Mouse (Mus musculus) heart, embryonic 13.5 days (tissue): ENCODE data around the gene Prkar2a. TPM values are rescaled to one million over a fixed set of nuclear protein-coding genes. Genes with fewer than 3 reads are reported as not detected.
A peak's percentile ranks its signal among the peaks of the same experiment; 100 is the strongest.
"Not testable (repeated sequence)": the region's sequence is repeated elsewhere in the genome, so short reads cannot be mapped to it uniquely, and the experiment has no call there.

Source experiments
- ATAC-seq: fragments of 200-750 bp; cut with Nextera tagmentation; 2 replicates; pipeline ENCODE4 v1.8.0; 2017; ENCODE audit warnings: moderate TSS enrichment; ENCODE audit not compliant: insufficient number of reproducible peaks, low FRiP score, low TSS enrichment; ENCODE audit errors: extremely low read depth
- H3K27ac ChIP-seq: fragments of 300-500 bp; sonication (generic); replicated peaks from 2 replicates; pipeline ENCODE4 v1.5.1; 2015; ENCODE audit warnings: moderate library complexity, mild to moderate bottlenecking, inconsistent platforms
- H3K27me3 ChIP-seq: fragments of 300-500 bp; sonication (generic); replicated peaks from 2 replicates; pipeline ENCODE4 v1.6.1; 2015; ENCODE audit warnings: mild to moderate bottlenecking, inconsistent platforms
- H3K36me3 ChIP-seq: fragments of 300-500 bp; sonication (generic); 2 replicates; pipeline ENCODE4 v1.6.1; 2015; ENCODE audit warnings: mild to moderate bottlenecking, inconsistent platforms
- H3K4me1 ChIP-seq: fragments of 300-500 bp; sonication (generic); 2 replicates; pipeline ENCODE4 v1.6.1; 2015; ENCODE audit warnings: inconsistent platforms
- H3K4me2 ChIP-seq: fragments of 300-500 bp; sonication (generic); 2 replicates; pipeline ENCODE4 v1.6.1; 2015; ENCODE audit warnings: inconsistent platforms, mild to moderate bottlenecking, moderate library complexity
- H3K4me3 ChIP-seq: fragments of 300-500 bp; sonication (generic); 2 replicates; pipeline ENCODE4 v1.5.1; 2015; ENCODE audit warnings: moderate library complexity, mild to moderate bottlenecking, inconsistent platforms
- H3K9ac ChIP-seq: fragments of 300-500 bp; sonication (generic); 2 replicates; pipeline ENCODE4 v1.6.1; 2015; ENCODE audit warnings: inconsistent platforms, mild to moderate bottlenecking, moderate library complexity
- H3K9me3 ChIP-seq: fragments of 300-500 bp; sonication (generic); 2 replicates; pipeline ENCODE4 v1.6.1; 2016; ENCODE audit warnings: inconsistent platforms
- WGBS: fragments of 180-500 bp; shearing (Covaris S2); methylation state at CpG from one replicate; pipeline ENCODE4 v1.1.7; 2015; ENCODE audit warnings: mixed read lengths; 5-methylcytosine and 5-hydroxymethylcytosine counted together
- polyA plus RNA-seq: library from polyadenylated mRNA; unstranded; fragments of >200 nt; fragmentation: Nextera tagmentation; extraction: Ambion mirVana; gene quantifications from 2 replicates; pipeline ENCODE4 v1.2.1, GENCODE M21; 2015

The Prkar2a gene
- polyA plus RNA-seq = 25.6 and 26.8 TPM in 2 replicates

DNA sequence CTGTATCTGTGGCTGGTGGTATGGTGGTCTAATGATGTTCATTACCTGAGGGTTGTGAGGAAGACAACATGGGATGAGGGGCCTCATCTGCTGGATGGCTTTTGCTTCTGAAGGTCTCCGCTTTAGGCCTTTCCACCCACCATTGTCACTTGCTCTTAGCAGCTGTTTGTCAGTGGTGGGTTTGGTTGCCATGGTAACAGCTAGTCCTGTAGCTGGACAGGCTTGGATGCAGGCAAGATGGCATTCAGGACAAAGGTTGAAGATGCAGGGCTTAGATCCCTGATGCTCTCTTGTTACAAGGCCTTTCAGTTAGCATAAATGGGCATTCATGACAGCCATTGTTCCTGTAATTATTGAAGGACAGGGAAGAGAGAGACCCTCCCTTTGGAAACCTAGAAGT lies at the start of gene Prkar2a:
Prkar2a (plus strand) TSS at position 209 of the 400 bp plus-strand sequence.
- ATAC-seq = no peak
- Histone ChIP-seq H3K9ac (no peak within 1 kb of the TSS), H3K4me1 (peaks cover 39% of the 10 kb centered on the region), H3K4me3 (no peak within 1 kb of the TSS), H3K4me2 (no peak within 1 kb of the TSS), H3K27ac (no peak within 1 kb of the TSS), H3K36me3 (peaks cover 4% of the 10 kb centered on the region), H3K9me3 (no peaks in the 10 kb centered on the region), H3K27me3 (no peaks in the 10 kb centered on the region)
- 67% methylated on average over 1 of the region's 1 CpGs for WGBS

DNA sequence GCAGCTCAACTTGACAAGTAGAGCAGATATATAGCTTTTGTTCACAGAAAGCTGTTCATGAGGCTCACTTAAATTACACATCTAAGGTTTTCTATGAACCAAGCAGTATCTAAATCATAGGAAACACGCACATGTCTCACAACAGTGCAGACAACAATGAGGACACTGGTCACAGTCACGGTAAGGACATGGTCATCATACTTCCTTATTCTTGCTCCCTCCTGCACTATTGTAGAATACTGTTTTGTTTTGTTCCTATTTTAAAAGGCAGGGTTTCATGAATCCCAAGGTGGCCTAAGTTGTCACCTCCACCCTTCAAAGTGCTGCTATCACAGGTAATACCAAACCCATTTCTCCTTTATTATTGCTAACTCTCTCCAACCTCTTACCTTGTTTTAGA lies 49.3 kb upstream of the Prkar2a start:
- H3K9ac ChIP-seq = no peak overlapping the region
- H3K4me3 ChIP-seq = no peak overlapping the region
- 93% methylated on average over 2 of the region's 2 CpGs for WGBS
- H3K4me1 ChIP-seq = no peaks in the 10 kb centered on the region
- ATAC-seq = no peak
- no peak overlapping the region for H3K4me2 ChIP-seq
- H3K27ac ChIP-seq = no peak overlapping the region
- H3K27me3 ChIP-seq = no peaks in the 10 kb centered on the region
- H3K36me3 ChIP-seq = peaks cover 72% of the 10 kb centered on the region
- no peaks in the 10 kb centered on the region for H3K9me3 ChIP-seq

DNA sequence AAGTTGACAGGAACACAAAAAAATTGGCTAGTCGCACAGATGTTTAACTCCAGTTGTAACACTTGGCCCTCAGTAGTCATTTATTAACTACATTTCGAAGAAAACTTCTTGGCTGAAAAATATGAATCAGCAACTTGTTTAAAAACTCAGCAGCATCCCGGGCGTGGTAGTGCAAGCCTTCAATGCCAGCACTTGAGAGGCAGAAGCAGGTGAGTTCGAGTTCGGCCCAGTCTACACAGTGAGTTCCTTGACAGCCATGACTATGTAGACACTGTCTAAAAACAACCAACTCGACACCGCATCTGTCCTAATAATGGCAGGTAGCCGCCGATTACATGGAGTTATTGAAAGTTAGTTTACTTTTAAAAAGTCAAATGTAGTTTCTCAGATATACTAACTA lies 40.9 kb upstream of the Prkar2a start:
- peak overlapping the region; percentile 100 for H3K4me3 ChIP-seq
- 33% methylated on average over 10 of the region's 10 CpGs for WGBS

DNA sequence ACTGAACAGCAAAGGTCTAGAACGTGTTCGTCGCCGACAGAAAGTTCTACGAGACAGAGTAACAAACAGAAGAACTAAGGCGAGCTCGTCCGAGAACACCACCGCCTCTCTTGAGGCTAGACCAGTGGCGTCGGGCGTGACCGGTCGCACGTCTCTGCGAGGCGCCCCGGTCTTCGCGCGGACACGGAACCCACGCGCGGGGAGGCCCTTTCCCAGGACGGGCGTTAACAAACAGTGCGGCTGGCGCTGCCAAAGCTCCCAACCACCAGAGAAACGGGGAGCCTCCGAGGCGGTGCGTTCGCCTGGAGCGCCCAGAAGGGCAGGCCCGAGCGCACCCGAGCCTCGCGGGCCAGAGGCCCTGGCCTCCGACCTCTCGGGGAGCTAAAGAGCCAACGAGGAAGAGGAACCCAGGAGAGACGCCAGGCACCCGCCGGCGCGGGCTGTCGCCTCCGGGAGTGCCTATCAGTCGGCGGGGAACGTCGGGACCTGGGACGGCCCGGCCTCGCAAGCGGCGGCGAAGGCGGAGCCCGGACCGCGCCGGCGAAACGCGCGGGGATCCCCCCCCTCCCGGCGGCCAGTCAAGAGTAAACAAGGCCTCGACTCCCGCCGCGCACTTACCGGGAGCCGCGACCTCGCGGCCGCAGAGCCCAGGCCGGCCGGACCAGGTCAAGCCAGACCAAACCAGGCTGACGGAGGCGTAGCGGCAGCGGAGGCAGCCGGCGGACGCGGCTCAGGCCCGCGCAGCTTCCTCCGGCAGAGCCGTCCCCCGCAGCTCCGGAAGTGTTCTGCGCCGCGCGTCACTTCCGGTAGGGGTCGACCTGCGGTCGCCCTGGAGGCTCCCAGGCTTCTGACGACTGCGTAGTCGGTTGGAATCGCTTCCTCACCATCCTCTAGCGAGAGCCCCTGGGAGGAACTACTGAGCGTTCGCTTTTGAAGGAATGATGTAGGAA lies 40.2 kb upstream of the Prkar2a start, which contains the start of gene Arih2:
Arih2 (minus strand) TSS at position 776 of the 950 bp plus-strand sequence.
- Histone ChIP-seq H3K4me2 (peak within 1 kb of the TSS; percentile 89), H3K4me3 (peak within 1 kb of the TSS; percentile 100), H3K4me1 (peaks cover 26% of the 10 kb centered on the region), H3K9me3 (no peaks in the 10 kb centered on the region), H3K27me3 (no peaks in the 10 kb centered on the region), H3K9ac (peak within 1 kb of the TSS; percentile 96), H3K27ac (peak within 1 kb of the TSS; percentile 95), H3K36me3 (peaks cover 10% of the 10 kb centered on the region)
- WGBS = under 1% methylated on average over 106 of the region's 112 CpGs
- ATAC-seq = peak; percentile 91

More for the DNA sequence above, 40.9 kb upstream of the Prkar2a start:
- Histone ChIP-seq H3K4me2 (peak overlapping the region; percentile 89), H3K36me3 (peaks cover 14% of the 10 kb centered on the region), H3K27me3 (no peaks in the 10 kb centered on the region), H3K4me1 (peaks cover 26% of the 10 kb centered on the region), H3K27ac (peak overlapping the region; percentile 95), H3K9ac (peak overlapping the region; percentile 96), H3K9me3 (no peaks in the 10 kb centered on the region)
- ATAC-seq = no peak

- no peak for ATAC-seq
- Histone ChIP-seq H3K4me3 (peak overlapping the region; percentile 100), H3K36me3 (peaks cover 4% of the 10 kb centered on the region), H3K27me3 (no peaks in the 10 kb centered on the region), H3K27ac (peak overlapping the region; percentile 95), H3K9ac (peak overlapping the region; percentile 96), H3K4me2 (peak overlapping the region; percentile 89), H3K4me1 (peaks cover 26% of the 10 kb centered on the region), H3K9me3 (no peaks in the 10 kb centered on the region)
- WGBS = 15% methylated on average over 29 of the region's 29 CpGs
These were observed 39.3 kb upstream of the Prkar2a start for GRCm38 (mm10) chr9:108649561-108650440.

- ATAC-seq = no peak
- H3K9ac ChIP-seq = no peak overlapping the region
- WGBS = 79% methylated on average over 10 of the region's 10 CpGs
These were observed 34.3 kb upstream of the Prkar2a start for GRCm38 (mm10) chr9:108654566-108655464.

DNA sequence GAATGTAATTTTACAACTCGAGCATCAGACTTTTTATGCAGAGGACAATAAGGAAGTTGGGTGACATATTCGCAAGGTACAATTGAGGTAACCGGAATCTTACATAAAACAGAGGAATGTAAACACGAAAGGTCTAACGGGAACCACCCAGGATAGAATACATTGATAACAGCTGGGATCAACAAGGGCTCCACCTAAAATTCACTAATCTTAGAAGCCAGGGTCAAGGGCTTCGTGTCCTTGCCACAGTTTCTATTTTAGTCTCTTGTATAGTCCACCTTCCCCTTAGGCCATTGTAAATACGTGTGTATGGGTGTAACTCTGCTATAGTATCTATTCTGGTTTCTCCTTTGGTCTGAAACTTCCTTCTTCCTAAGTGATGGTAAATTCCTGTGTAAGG lies 33.2 kb upstream of the Prkar2a start:
- not testable (repeated sequence) for H3K4me1 ChIP-seq, H3K36me3 ChIP-seq, H3K4me2 ChIP-seq, H3K27ac ChIP-seq, ATAC-seq, H3K27me3 ChIP-seq, H3K4me3 ChIP-seq, H3K9ac ChIP-seq, H3K9me3 ChIP-seq
- WGBS = 55% methylated on average over 7 of the region's 7 CpGs

More at GRCm38 (mm10) chr9:108654566-108655464, 34.3 kb upstream of the Prkar2a start:
- no peaks in the 10 kb centered on the region for H3K9me3 ChIP-seq
- no peak overlapping the region for H3K27ac ChIP-seq
- no peak overlapping the region for H3K4me2 ChIP-seq
- H3K27me3 ChIP-seq = no peaks in the 10 kb centered on the region
- peaks cover 7% of the 10 kb centered on the region for H3K4me1 ChIP-seq
- H3K4me3 ChIP-seq = no peak overlapping the region
- no peaks in the 10 kb centered on the region for H3K36me3 ChIP-seq

- Histone ChIP-seq H3K27ac (peak within 1 kb of the TSS; percentile 18; the same call in 1 of the 2 replicates), H3K4me1 (peaks cover 12% of the 10 kb centered on the region)
These were observed 27.2 kb upstream of the Prkar2a start, which contains the start of gene Slc25a20 for GRCm38 (mm10) chr9:108661677-108662612. Slc25a20 (plus strand) TSS chr9:108662088.

GRCm38 (mm10) chr9:108662660-108663059 lies 26.5 kb upstream of the Prkar2a start:
- Histone ChIP-seq H3K36me3 (peaks cover 8% of the 10 kb centered on the region), H3K4me2 (peak overlapping the region; percentile 81), H3K4me1 (peaks cover 12% of the 10 kb centered on the region), H3K27ac (peak overlapping the region; percentile 18; the same call in 1 of the 2 replicates), H3K9ac (peak overlapping the region; percentile 79), H3K9me3 (no peaks in the 10 kb centered on the region), H3K4me3 (peak overlapping the region; percentile 64), H3K27me3 (no peaks in the 10 kb centered on the region)
- WGBS = 23% methylated on average over 6 of the region's 6 CpGs
- no peak for ATAC-seq

More at GRCm38 (mm10) chr9:108661677-108662612, 27.2 kb upstream of the Prkar2a start, which contains the start of gene Slc25a20:
- Histone ChIP-seq H3K9me3 (no peaks in the 10 kb centered on the region), H3K4me2 (peak within 1 kb of the TSS; percentile 81), H3K27me3 (no peaks in the 10 kb centered on the region), H3K4me3 (peak within 1 kb of the TSS; percentile 64), H3K9ac (peak within 1 kb of the TSS; percentile 79), H3K36me3 (peaks cover 8% of the 10 kb centered on the region)
- WGBS = 3% methylated on average over 36 of the region's 37 CpGs
- ATAC-seq = peak; percentile 87
